Mouse (Mus musculus) MEL (cell line): Measurements from ENCODE around the gene Lcp1.

ENCODE experiments used
- CTCF ChIP-seq, 3 experiments: IDR thresholded peaks in 2 of 3; conservative IDR thresholded peaks in 1 of 3; 2 replicates each; pipeline ENCODE4 v1.5.1; 2011 to 2012; ENCODE audit warnings: low read length in 3 of 3, low read depth in 2 of 3, mild to moderate bottlenecking in 2 of 3, improper control_type of control experiment in 1 of 3, inconsistent platforms in 1 of 3, mixed read lengths in 1 of 3, moderate library complexity in 1 of 3; ENCODE audit not compliant: control insufficient read depth in 1 of 3, insufficient read depth in 1 of 3, poor library complexity in 1 of 3, severe bottlenecking in 1 of 3
- ELF1 ChIP-seq: IDR thresholded peaks from 2 replicates; pipeline ENCODE4 v1.6.1; 2014; ENCODE audit warnings: low read depth, mild to moderate bottlenecking, inconsistent platforms, low read length, improper control_type of control experiment, moderate library complexity
- EP300 ChIP-seq, 2 experiments: IDR thresholded peaks; 2 replicates each; pipeline ENCODE4 v1.6.1; 2011; ENCODE audit warnings: improper control_type of control experiment in 2 of 2, low read length in 2 of 2, low read depth in 1 of 2, mild to moderate bottlenecking in 1 of 2
- JUND ChIP-seq: IDR thresholded peaks from 2 replicates; pipeline ENCODE4 v1.6.1; 2011; ENCODE audit warnings: low read depth, mild to moderate bottlenecking, improper control_type of control experiment, low read length
- MAFK ChIP-seq: IDR thresholded peaks from 2 replicates; pipeline ENCODE4 v1.6.1; 2011; ENCODE audit warnings: low read depth, mild to moderate bottlenecking, low read length, improper control_type of control experiment, borderline replicate concordance
- MAZ ChIP-seq: IDR thresholded peaks from 2 replicates; pipeline ENCODE4 v1.6.1; 2012; ENCODE audit warnings: low read depth, mild to moderate bottlenecking, inconsistent platforms, low read length, improper control_type of control experiment
- POLR2A ChIP-seq, 2 experiments: IDR thresholded peaks; 2 replicates each; pipeline ENCODE4 v1.6.1; 2011 to 2012; ENCODE audit warnings: low read length in 2 of 2, mild to moderate bottlenecking in 2 of 2, control low read depth in 1 of 2, improper control_type of control experiment in 1 of 2, low read depth in 1 of 2, moderate library complexity in 1 of 2; ENCODE audit not compliant: control insufficient read depth in 1 of 2, insufficient read depth in 1 of 2, poor library complexity in 1 of 2
- POLR2AphosphoS2 ChIP-seq: IDR thresholded peaks from 2 replicates; pipeline ENCODE4 v1.6.1; 2011; ENCODE audit warnings: low read length, improper control_type of control experiment
- SMC3 ChIP-seq: IDR thresholded peaks from 2 replicates; pipeline ENCODE4 v1.6.1; 2011; ENCODE audit warnings: low read depth, low read length, improper control_type of control experiment
- TAL1 ChIP-seq: IDR thresholded peaks from 2 replicates; pipeline ENCODE4 v1.6.1; 2012; ENCODE audit warnings: mild to moderate bottlenecking, inconsistent platforms, low read length, moderate library complexity, mixed read lengths
- UBTF ChIP-seq: IDR thresholded peaks from 2 replicates; pipeline ENCODE4 v1.6.1; 2012; ENCODE audit warnings: low read depth, mild to moderate bottlenecking, inconsistent platforms, low read length, improper control_type of control experiment, moderate library complexity, borderline replicate concordance; ENCODE audit not compliant: insufficient read depth
- ZKSCAN1 ChIP-seq: IDR thresholded peaks from 2 replicates; pipeline ENCODE4 v1.6.1; 2012; ENCODE audit warnings: low read depth, mild to moderate bottlenecking, inconsistent platforms, low read length, improper control_type of control experiment, moderate library complexity
- ZMIZ1 ChIP-seq: IDR thresholded peaks from 2 replicates; pipeline ENCODE4 v1.6.1; 2012; ENCODE audit warnings: low read depth, mild to moderate bottlenecking, inconsistent platforms, low read length, improper control_type of control experiment, moderate library complexity

GRCm38 (mm10) chr14:75189031-75189430 is 58.1 kb downstream of the Lcp1 start:
- TF ChIP-seq UBTF (no peak), CTCF (IDR thresholded peaks at IDR 0.05 in 2 of 3, conservative IDR thresholded peaks at IDR 0.05 in 1 of 3; ENCODE audit: control insufficient read depth in 1 of 3, insufficient read depth in 1 of 3, low read depth in 2 of 3, low read length in 3 of 3, poor library complexity in 1 of 3, severe bottlenecking in 1 of 3) (no peak), POLR2A (IDR thresholded peaks at IDR 0.05; ENCODE audit: control insufficient read depth in 1 of 2, insufficient read depth in 1 of 2, low read depth in 1 of 2, low read length in 2 of 2, poor library complexity in 1 of 2) (no peak), MAFK (no peak), ZKSCAN1 (no peak), MAZ (no peak), TAL1 (no peak), POLR2AphosphoS2 (no peak), ZMIZ1 (no peak), JUND (no peak), EP300 (IDR thresholded peaks at IDR 0.05; ENCODE audit: low read depth in 1 of 2, low read length in 2 of 2) (no peak), SMC3 (no peak), ELF1 (no peak)
